Mouse (Mus musculus): Measurements from ENCODE around the gene Cyp4f39. TPM values are rescaled to one million over a fixed set of nuclear protein-coding genes. Genes with fewer than 3 reads are reported as not detected.

The Cyp4f39 gene
- total and polyA plus RNA-seq, 3 experiments = not detected

DNA sequence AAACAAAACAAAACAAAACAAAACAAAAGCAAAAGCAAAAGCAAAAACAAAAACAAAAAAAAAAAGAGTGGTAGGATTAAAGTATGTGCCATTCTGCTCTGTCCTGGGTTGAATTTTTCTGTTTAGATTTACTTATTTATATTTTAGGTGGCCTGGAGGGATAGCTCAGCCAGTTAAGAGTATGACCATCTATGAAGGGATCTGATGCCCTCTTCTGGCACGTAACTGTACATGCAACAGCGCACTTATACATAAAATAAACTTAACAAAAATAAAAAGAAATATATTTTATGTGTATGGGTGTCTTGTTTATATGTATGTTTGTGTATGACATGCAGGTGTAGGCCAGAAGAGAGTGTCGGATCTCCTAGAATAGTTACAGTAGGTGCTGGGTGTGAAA lies 20.6 kb upstream of the Cyp4f39 start:
- DNase-seq (ENCODE audit: low read depth, low spot score) = peak; percentile 69
- TF ChIP-seq ZC3H11A (IDR thresholded peaks at IDR 0.05; ENCODE audit: low read depth, low read length) (peak; percentile 90), SMC3 (IDR thresholded peaks at IDR 0.05; ENCODE audit: low read depth, low read length) (peak; percentile 72), USF1 (IDR thresholded peaks at IDR 0.05; ENCODE audit: low read depth, low read length) (no peak), BHLHE40 (IDR thresholded peaks at IDR 0.05; ENCODE audit: borderline replicate concordance, low read depth, low read length) (no peak), GATA1 (IDR thresholded peaks at IDR 0.05; ENCODE audit: low read depth, low read length) (no peak), CTCF (IDR thresholded peaks at IDR 0.05 in 2 of 3, conservative IDR thresholded peaks at IDR 0.05 in 1 of 3; ENCODE audit: control insufficient read depth in 1 of 3, insufficient read depth in 1 of 3, low read depth in 2 of 3, low read length in 3 of 3, poor library complexity in 1 of 3, severe bottlenecking in 1 of 3) (peak; percentile 37 to 72 (median 41)), JUND (IDR thresholded peaks at IDR 0.05; ENCODE audit: low read depth, low read length) (no peak), POLR2A (IDR thresholded peaks at IDR 0.05; ENCODE audit: control insufficient read depth in 1 of 2, insufficient read depth in 1 of 2, low read depth in 1 of 2, low read length in 2 of 2, poor library complexity in 1 of 2) (no peak), MXI1 (IDR thresholded peaks at IDR 0.05; ENCODE audit: low read depth, low read length) (no peak), ZNF384 (IDR thresholded peaks at IDR 0.05; ENCODE audit: low read depth, low read length) (no peak), MAX (IDR thresholded peaks at IDR 0.05; ENCODE audit: low read length) (no peak), RAD21 (IDR thresholded peaks at IDR 0.05; ENCODE audit: low read depth, low read length) (peak; percentile 81), KAT2A (conservative IDR thresholded peaks at IDR 0.05; ENCODE audit: low read depth, low read length) (no peak), E2F4 (IDR thresholded peaks at IDR 0.05; ENCODE audit: borderline replicate concordance, low read depth, low read length) (no peak)
- Histone ChIP-seq H3K4me1 (ENCODE audit: control insufficient read depth in 1 of 2, insufficient read depth in 2 of 2, low read length in 2 of 2) (no peaks in the 10 kb centered on the region; a peak in 1 of 4 replicates), H3K79me2 (ENCODE audit: control insufficient read depth, insufficient read depth, low read length, poor library complexity) (no peaks in the 10 kb centered on the region), H3K27ac (ENCODE audit: control insufficient read depth, low read depth, low read length) (no peak overlapping the region), H3K36me3 (ENCODE audit: control insufficient read depth in 1 of 2, insufficient read depth in 2 of 2, low read length in 2 of 2) (no peaks in the 10 kb centered on the region), H3K9ac (ENCODE audit: control insufficient read depth, low read depth, low read length, poor library complexity, severe bottlenecking) (no peak overlapping the region), H3K9me3 (replicated peaks; ENCODE audit: insufficient read depth, low read length) (no peaks in the 10 kb centered on the region), H3K27me3 (ENCODE audit: control insufficient read depth in 1 of 2, insufficient read depth in 2 of 2, low read length in 2 of 2) (peaks cover 0 to 4% of the 10 kb centered on the region in 2 experiments), H3K4me3 (ENCODE audit: control insufficient read depth in 1 of 2, insufficient read depth in 1 of 2, low read depth in 2 of 2, low read length in 2 of 2) (no peak overlapping the region)

DNA sequence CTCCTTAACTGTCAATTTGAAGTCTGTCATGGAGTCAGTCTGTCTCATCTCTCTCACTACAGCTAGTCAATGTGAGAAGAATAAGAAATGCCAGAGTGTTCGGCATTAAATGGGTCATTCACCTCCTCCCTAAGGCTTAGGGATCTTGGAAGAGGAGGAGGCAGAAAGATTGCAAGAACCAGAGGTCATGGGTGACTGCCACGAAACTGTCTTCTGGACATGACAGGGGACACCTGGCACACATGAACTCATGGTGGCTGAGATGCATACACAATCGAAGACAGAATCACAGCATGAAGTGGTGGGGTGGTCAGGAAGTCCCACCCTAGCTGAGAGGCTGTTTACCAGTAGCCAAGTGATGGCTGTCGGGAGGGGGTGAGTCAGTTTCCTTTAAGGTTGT lies 18.2 kb upstream of the Cyp4f39 start:
- DNase-seq (ENCODE audit: low read depth, low spot score) = no peak
- TF ChIP-seq KAT2A (conservative IDR thresholded peaks at IDR 0.05; ENCODE audit: low read depth, low read length) = no peak
- no peak for TF ChIP-seq MYB (IDR thresholded peaks at IDR 0.05; ENCODE audit: low read depth, low read length)
- no peak for TF ChIP-seq USF2 (IDR thresholded peaks at IDR 0.05; ENCODE audit: borderline replicate concordance in 1 of 2, insufficient read depth in 1 of 2, low read depth in 1 of 2, low read length in 2 of 2)
- TF ChIP-seq RCOR1 (IDR thresholded peaks at IDR 0.05; ENCODE audit: low read depth, low read length) = no peak
- no peak for TF ChIP-seq POLR2AphosphoS2 (IDR thresholded peaks at IDR 0.05; ENCODE audit: low read length)
- TF ChIP-seq POLR2AphosphoS5 (IDR thresholded peaks at IDR 0.05; ENCODE audit: borderline replicate concordance, low read depth, low read length) = no peak
- TF ChIP-seq CTCF (IDR thresholded peaks at IDR 0.05 in 2 of 3, conservative IDR thresholded peaks at IDR 0.05 in 1 of 3; ENCODE audit: control insufficient read depth in 1 of 3, insufficient read depth in 1 of 3, low read depth in 2 of 3, low read length in 3 of 3, poor library complexity in 1 of 3, severe bottlenecking in 1 of 3) = no peak
- TF ChIP-seq ZKSCAN1 (IDR thresholded peaks at IDR 0.05; ENCODE audit: low read depth, low read length) = no peak
- TF ChIP-seq CHD2 (IDR thresholded peaks at IDR 0.05; ENCODE audit: low read length) = no peak
- no peak for TF ChIP-seq GATA1 (IDR thresholded peaks at IDR 0.05; ENCODE audit: low read depth, low read length)
- no peak for TF ChIP-seq ETS1 (IDR thresholded peaks at IDR 0.05; ENCODE audit: low read depth, low read length)
- Histone ChIP-seq H3K4me3 (ENCODE audit: control insufficient read depth in 1 of 2, insufficient read depth in 1 of 2, low read depth in 2 of 2, low read length in 2 of 2) (no peak overlapping the region), H3K27ac (ENCODE audit: control insufficient read depth, low read depth, low read length) (no peak overlapping the region), H3K9me3 (replicated peaks; ENCODE audit: insufficient read depth, low read length) (no peaks in the 10 kb centered on the region), H3K4me1 (ENCODE audit: control insufficient read depth in 1 of 2, insufficient read depth in 2 of 2, low read length in 2 of 2) (no peaks in the 10 kb centered on the region; a peak in 1 of 4 replicates), H3K79me2 (ENCODE audit: control insufficient read depth, insufficient read depth, low read length, poor library complexity) (no peaks in the 10 kb centered on the region), H3K9ac (ENCODE audit: control insufficient read depth, low read depth, low read length, poor library complexity, severe bottlenecking) (no peak overlapping the region), H3K27me3 (ENCODE audit: control insufficient read depth in 1 of 2, insufficient read depth in 2 of 2, low read length in 2 of 2) (peaks cover 3 to 5% of the 10 kb centered on the region in 2 experiments), H3K36me3 (ENCODE audit: control insufficient read depth in 1 of 2, insufficient read depth in 2 of 2, low read length in 2 of 2) (no peaks in the 10 kb centered on the region)

All from MEL (cell line).